Mouse (Mus musculus): ENCODE measurements around the gene Mrps6. TPM values are rescaled to one million over a fixed set of nuclear protein-coding genes. Genes with fewer than 3 reads are reported as not detected.
A peak's percentile ranks its signal among the peaks of the same experiment; 100 is the strongest.
"Not testable (repeated sequence)": the region's sequence is repeated elsewhere in the genome, so short reads cannot be mapped to it uniquely, and the experiment has no call there.

Gene Mrps6
- total RNA-seq, 2 experiments from 2014 or later, result 46.8 to 50.3 TPM

GRCm38 (mm10) chr16:92060213-92060612 lies 2.1 kb downstream of the Mrps6 start:
- intact Hi-C loops (cut with DNase I), result no loop called here
- DNase-seq, result no peak

GRCm38 (mm10) chr16:92061586-92061985 lies 3.5 kb downstream of the Mrps6 start:
- intact Hi-C loops (cut with DNase I), result no loop called here
- DNase-seq, result no peak

DNA sequence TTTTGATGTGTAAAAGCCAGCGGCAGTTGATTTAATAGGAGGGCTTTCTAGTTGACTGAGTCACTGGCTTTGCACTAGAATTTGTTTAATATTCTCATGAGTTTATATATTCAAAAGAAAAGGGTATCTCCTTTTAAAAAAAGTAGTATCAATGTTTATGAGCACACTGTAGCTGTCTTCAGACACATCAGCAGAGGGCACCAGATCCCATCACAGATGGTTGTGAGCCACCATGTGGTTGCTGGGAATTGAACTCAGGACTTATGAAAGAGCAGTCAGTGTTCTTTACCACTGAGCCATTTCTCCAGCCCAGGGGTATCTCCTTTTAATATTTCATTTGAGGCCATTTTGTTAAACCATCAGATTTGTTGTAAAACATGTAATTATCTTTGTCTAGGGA lies 4.8 kb downstream of the Mrps6 start:
- intact Hi-C loops (cut with DNase I), result no loop called here
- no peak for DNase-seq

DNA sequence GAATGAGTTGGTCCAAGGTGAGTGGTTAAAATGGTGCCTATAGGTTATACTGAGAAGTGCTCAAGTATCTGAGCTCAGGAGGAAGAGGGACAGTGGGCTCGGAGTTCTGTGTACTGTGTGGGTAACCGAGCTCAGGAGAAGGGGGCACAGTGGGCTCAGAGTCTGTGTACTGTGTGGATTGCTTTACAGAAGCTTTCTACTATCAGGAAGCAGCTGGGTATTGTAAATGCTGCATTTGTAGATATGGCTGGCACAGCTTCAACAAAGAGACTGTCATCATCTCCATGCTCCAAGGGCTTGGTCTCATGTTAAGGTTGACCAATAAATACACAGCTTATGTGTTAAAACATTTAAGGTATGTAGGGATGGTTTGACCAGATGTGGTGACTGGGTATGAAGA lies 6.7 kb downstream of the Mrps6 start:
- intact Hi-C loops (cut with DNase I), result no loop called here
- DNase-seq, result no peak

DNA sequence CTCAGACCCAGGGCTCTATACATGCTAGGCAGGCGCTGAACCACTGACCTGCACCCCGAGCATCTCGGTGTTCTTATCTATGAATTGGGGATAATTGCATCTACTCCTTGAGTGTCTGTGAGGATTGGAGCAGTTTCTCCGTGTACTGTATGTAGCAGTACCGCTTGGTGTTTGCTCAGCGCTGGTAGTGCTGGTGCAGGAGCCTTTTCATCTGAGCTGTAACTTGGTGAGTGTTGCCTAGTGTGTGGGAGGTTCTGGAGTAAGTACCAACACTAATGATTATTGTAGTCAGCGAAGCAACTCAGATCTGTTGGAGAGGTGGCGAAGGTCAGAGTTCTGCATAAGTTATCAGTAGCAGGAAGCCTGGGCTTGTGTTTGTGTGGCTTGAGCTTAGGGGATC lies 12.3 kb downstream of the Mrps6 start:
- no peak for DNase-seq
- intact Hi-C loops (cut with DNase I), result no loop called here

DNA sequence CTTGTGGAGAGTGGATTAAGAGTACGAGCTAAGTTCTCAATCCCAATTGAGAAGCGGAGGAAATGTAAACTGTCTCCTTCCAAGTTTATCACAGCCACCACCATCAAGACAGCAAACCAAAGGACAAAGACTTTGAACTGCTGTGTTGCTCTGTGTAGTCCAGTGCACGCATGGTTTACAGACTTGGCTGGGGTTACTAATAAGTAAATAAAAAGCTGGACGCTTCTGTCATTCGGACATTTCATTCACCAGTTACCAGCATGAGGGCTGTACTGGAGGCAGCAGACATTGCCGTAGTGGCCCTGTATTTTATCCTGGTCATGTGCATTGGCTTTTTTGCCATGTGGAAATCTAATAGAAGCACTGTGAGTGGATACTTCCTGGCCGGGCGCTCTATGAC lies 18.7 kb downstream of the Mrps6 start:
- intact Hi-C loops (cut with DNase I), result no loop called here
- no peak for DNase-seq

GRCm38 (mm10) chr16:92083771-92084453 lies 25.8 kb downstream of the Mrps6 start:
- intact Hi-C loops (cut with DNase I), result no loop called here
- DNase-seq, result no peak

DNA sequence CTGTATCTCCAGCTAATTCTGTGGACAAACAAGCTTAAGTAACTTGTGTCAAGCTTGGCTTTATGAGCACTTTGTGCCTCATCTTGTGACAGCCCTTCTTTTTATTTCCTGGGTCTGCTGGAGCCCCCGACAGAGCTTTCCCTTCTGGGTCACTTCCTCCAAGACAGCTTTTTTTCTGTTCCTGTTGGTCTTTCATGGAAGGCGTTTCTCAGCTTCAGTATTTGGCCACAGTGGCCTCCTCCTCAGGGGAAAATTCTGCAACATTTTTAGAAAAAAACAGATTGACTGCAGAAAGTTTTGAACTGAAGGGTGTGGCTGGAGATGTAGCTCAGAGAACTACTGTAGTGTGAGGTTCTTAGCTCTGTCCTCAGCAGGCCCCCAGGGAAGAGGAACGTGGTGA lies 31.2 kb downstream of the Mrps6 start:
- DNase-seq, result no peak
- intact Hi-C loops (cut with DNase I), result no loop called here

DNA sequence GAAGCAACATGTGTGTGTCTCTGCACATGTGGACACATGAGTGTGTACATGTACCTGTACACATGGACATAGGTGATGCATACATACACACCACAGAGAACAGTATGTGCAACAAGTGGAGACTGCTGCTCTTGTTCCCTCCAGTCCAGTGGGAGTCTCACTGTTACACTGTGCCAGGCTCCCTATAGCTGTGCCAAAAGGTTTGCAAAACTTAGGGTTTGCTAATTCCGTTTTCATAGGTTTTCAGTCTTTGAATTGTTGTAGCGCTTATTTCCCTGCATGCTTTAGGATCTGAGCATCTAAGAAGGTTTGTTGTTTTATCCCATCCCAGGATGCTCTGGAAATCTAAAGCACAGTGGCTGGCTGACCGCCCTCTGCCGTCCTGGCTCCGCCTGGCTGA lies 33.8 kb downstream of the Mrps6 start:
- intact Hi-C loops (cut with DNase I), result no loop called here
- DNase-seq, result no peak

GRCm38 (mm10) chr16:92098351-92099051 lies 40.4 kb downstream of the Mrps6 start:
- intact Hi-C loops (cut with DNase I), result no loop called here
- DNase-seq, result no peak

DNA sequence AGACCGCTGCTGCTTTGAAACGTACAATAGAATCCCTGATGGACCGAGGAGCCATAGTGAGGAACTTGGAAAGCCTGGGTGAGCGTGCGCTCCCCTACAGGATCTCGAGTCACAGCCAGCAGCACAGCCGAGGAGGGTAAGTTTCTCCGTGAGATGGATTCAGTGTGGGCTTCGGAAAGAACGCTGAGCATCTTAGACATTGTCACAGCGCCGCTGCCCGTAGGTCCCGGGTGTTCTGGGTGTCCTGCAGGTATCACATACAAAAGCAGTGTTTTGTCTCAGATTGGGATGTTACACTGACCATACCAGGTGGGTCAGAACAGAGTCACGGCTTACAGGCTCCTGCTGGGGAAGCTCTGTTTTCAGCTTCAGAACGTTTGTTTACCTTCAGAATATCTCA lies 41.5 kb downstream of the Mrps6 start:
- intact Hi-C loops (cut with DNase I), result no loop called here

DNA sequence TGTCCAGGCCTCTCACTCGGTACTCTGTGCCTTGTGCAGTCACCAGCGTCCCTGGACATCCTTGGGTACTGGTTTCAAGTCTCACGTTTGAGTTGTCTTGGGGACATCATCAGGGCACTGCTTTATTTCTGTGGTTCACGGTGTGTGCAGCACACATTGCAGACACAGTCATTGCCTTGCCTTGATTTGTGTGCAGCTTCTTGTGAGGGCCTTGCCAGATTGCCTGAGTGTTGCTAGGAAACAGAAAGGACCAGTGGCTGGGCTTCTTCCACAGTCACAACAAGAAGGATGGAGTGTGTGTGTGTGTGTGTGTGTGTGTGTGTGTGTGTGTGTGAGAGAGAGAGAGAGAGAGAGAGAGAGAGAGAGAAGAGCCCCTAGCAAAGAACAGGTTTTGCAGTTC lies 42.0 kb downstream of the Mrps6 start:
- DNase-seq, result no peak
- intact Hi-C loops (cut with DNase I), result no loop called here

More for the DNA sequence above, 41.5 kb downstream of the Mrps6 start:
- DNase-seq, result no peak

GRCm38 (mm10) chr16:92102115-92102514 lies 44.0 kb downstream of the Mrps6 start:
- peak; percentile 22 to 29 for DNase-seq
- intact Hi-C loops (cut with DNase I), result no loop called here

- intact Hi-C loops (cut with DNase I); DNase-seq: not testable (repeated sequence)
These were observed 44.9 kb downstream of the Mrps6 start for GRCm38 (mm10) chr16:92102931-92103330.

GRCm38 (mm10) chr16:92103572-92104331 lies 45.7 kb downstream of the Mrps6 start:
- intact Hi-C loops (cut with DNase I), result loop anchor here (1.0 kb wide), 1 partner anchor 167 kb away; no protein-coding TSS in a partner anchor
- DNase-seq, result peak in 1 of 2 experiments; percentile 27

DNA sequence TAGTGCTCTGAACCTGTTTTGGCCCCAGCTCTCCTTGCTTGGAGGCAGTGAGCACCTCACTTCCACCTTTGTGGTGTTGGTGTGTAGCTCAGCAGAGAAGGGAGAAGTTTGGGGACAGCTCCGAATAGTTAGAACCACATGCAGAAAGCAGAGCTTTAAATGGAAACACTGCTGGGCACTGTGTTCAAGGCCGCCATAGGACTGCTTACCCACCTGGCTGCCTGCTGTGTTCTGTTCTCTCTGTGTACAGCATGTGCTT lies 46.2 kb downstream of the Mrps6 start:
- DNase-seq, result no peak
- intact Hi-C loops (cut with DNase I), result loop anchor here (1.0 kb wide), 1 partner anchor 168 kb away; no protein-coding TSS in a partner anchor

DNA sequence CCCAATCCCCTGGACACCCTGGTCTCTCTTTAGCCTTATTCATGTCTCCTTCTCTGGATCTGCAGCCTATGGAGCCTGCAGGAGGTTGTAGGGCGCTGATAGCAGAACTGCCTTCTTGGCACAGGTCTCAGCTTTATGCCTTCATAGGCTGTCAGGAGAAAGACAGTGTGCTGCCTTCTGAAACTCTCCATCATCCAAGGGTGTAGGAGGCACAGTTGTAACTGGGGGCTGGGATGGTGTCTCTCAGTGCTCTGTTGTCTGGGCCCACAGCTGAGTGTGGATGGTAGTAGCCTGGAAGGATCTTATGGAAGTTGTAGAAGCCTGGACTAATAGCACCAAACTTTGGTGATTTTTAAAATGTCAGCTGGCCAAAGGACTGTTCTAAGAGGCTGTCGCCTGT lies 46.9 kb downstream of the Mrps6 start:
- no peak for DNase-seq
- intact Hi-C loops (cut with DNase I), result loop anchor here (1.0 kb wide), 1 partner anchor 169 kb away; no protein-coding TSS in a partner anchor

- no peak for DNase-seq
- intact Hi-C loops (cut with DNase I), result no loop called here
These were observed 47.6 kb downstream of the Mrps6 start for GRCm38 (mm10) chr16:92105631-92106030.

GRCm38 (mm10) chr16:92107346-92107745 lies 49.3 kb downstream of the Mrps6 start:
- intact Hi-C loops (cut with DNase I), result no loop called here
- no peak for DNase-seq

- DNase-seq, result peak; percentile 76 to 77
- intact Hi-C loops (cut with DNase I), result no loop called here
These were observed 56.7 kb downstream of the Mrps6 start for GRCm38 (mm10) chr16:92114706-92115241.

DNA sequence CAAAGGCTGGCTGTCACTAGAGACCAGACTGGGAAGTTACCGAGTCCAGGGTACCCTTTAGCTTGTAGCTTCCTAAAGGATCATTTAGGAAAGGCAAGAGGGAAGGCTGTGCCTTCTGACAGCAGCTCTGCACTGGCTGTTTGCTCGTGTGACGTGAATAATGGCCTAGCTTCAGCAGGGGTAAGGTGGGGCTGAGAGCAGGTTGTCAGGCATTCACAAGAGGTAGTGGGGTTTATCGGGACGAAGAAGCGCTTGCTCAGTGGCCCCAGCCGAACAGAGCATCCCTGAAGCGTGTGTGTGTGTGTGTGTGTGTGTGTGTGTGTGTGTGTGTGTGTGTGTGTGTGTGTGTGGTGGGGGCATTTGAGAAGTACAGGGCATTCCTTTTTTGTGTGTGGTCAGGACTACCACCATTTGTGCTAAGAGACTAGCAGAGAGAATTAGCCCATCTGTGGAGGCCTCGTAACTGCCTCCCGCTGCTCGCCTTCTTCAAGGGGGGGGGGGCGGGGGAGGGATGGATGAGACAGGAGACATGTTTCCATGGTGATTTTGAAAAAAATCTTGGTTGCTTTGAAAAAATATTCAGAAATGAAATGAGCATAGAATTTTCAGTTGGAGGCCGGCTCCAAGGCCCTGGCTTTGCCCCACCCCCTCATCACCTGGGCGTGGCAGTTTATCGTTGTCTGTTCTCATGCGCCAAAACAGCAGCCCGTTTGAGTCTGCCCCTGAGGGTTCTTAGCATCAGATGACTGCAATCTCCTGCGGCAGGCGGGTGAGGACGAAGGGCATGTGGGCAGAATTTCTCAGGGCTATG lies 57.7 kb downstream of the Mrps6 start:
- intact Hi-C loops (cut with DNase I), result no loop called here
- peak in 1 of 2 experiments; percentile 23 for DNase-seq

All from heart, postnatal 10 days (tissue).